Mouse (Mus musculus): ENCODE results near the gene Afp.

DNA sequence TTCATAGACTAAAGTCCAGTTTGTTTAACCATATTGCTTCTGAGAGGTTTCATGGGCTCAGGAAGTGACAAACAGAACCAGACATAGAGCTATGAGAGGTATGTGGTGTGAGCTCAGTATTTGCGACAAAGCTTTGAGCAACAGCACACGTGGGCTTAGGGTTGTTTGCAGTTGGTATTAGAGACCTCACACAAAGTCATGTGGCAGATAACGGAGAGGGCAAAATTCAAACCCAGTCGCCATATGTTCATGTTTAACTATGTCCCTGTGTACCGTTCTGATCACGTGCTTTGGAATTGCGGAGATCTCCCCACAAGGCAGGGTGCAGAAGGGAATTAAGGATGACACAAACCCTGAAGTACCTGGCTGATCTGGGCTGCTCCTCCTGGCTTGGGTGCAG, 2.2 kb upstream of the Afp start:
- TF ChIP-seq CTCF (IDR thresholded peaks at IDR 0.05; ENCODE audit: low read depth) (no peak), EP300 (IDR thresholded peaks at IDR 0.05; ENCODE audit: low read depth) (no peak)

Measured in heart, postnatal 0 days (tissue).